Mouse (Mus musculus) kidney, postnatal 36 days (tissue): ENCODE measurements around the gene Gcc2.
"Not testable (repeated sequence)": the region's sequence is repeated elsewhere in the genome, so short reads cannot be mapped to it uniquely, and the experiment has no call there.

ENCODE experiments used
- DNase-seq, 2 experiments: peaks; one replicate each; pipeline ENCODE4 v3.0.0; 2021 to 2022; ENCODE audit warnings: mixed read lengths in 2 of 2

Gene Gcc2

GRCm38 (mm10) chr10:58231779-58232640 lies 23.3 kb upstream of the Gcc2 start:
- peak; percentile 52 to 54 for DNase-seq

- not testable (repeated sequence) for DNase-seq
Observed at GRCm38 (mm10) chr10:58232641-58232969, 22.7 kb upstream of the Gcc2 start, which contains the start of gene Duxf3. Gene Duxf3, minus strand, starts transcription at chr10:58232675.

GRCm38 (mm10) chr10:58233054-58233739 lies 22.1 kb upstream of the Gcc2 start:
- DNase-seq: not testable (repeated sequence)

GRCm38 (mm10) chr10:58233740-58234121 lies 21.6 kb upstream of the Gcc2 start:
- not testable (repeated sequence) for DNase-seq

GRCm38 (mm10) chr10:58234985-58235384 lies 20.3 kb upstream of the Gcc2 start:
- not testable (repeated sequence) for DNase-seq

- no peak for DNase-seq
Observed at GRCm38 (mm10) chr10:58236613-58237012, 18.7 kb upstream of the Gcc2 start, which contains the start of gene Gm4981. Gene Gm4981, minus strand, starts transcription at chr10:58236701.

GRCm38 (mm10) chr10:58238984-58239740 lies 16.1 kb upstream of the Gcc2 start:
- peak in 1 of 2 experiments; percentile 37 for DNase-seq

- DNase-seq: peak in 1 of 2 experiments; percentile 19
Observed at GRCm38 (mm10) chr10:58249535-58249934, 5.8 kb upstream of the Gcc2 start.

- DNase-seq: no peak
Observed at GRCm38 (mm10) chr10:58254635-58255175, 592 bp upstream of the Gcc2 start.

GRCm38 (mm10) chr10:58255954-58256353 lies 657 bp downstream of the Gcc2 start:
- peak in 1 of 2 experiments; percentile 16 for DNase-seq

- DNase-seq: peak in 1 of 2 experiments; percentile 8
Observed at GRCm38 (mm10) chr10:58258466-58258865, 3.2 kb downstream of the Gcc2 start.

GRCm38 (mm10) chr10:58282238-58282637 lies 26.9 kb downstream of the Gcc2 start:
- DNase-seq: no peak

- no peak for DNase-seq
Observed at GRCm38 (mm10) chr10:58290742-58291141, 35.4 kb downstream of the Gcc2 start.

GRCm38 (mm10) chr10:58294246-58294645 lies 38.9 kb downstream of the Gcc2 start:
- DNase-seq: no peak

GRCm38 (mm10) chr10:58295605-58296004 lies 40.3 kb downstream of the Gcc2 start:
- DNase-seq: no peak

- no peak for DNase-seq
Observed at GRCm38 (mm10) chr10:58304996-58305395, 49.7 kb downstream of the Gcc2 start.

- DNase-seq: no peak
Observed at GRCm38 (mm10) chr10:58306897-58307296, 51.6 kb downstream of the Gcc2 start.

GRCm38 (mm10) chr10:58310791-58311190 lies 55.5 kb downstream of the Gcc2 start:
- no peak for DNase-seq

- DNase-seq: no peak
Observed at GRCm38 (mm10) chr10:58312887-58313286, 57.6 kb downstream of the Gcc2 start.

- no peak for DNase-seq
Observed at GRCm38 (mm10) chr10:58320881-58321280, 65.6 kb downstream of the Gcc2 start.

GRCm38 (mm10) chr10:58322361-58323027 lies 67.2 kb downstream of the Gcc2 start:
- no peak for DNase-seq
